Mouse (Mus musculus): ENCODE measurements around the gene Resf1.

DNA sequence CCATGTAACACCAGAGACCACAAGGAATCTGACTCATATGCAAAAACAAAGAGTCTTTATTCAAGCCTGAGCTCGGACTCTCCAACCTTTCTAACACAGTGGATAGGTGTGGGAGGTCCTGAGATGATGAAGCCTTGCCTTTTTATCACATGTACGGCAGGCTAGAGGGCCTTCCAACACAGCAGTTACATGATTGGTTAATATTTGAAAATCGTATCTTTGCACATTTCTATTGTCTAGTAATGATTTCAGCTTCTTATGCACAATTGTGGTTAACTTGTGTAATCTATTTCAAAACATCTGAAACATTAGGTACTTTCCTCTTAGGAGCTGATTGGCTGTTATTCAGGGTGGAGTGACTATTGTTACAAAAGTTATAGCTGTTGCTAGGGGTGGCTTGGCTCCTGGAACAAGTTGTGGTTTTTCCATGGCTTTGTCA, 48.4 kb upstream of the Resf1 start:
- TF ChIP-seq GATA1 (IDR thresholded peaks at IDR 0.05; ENCODE audit: borderline replicate concordance, low read length) = no peak
- no peak for TF ChIP-seq FLI1 (IDR thresholded peaks at IDR 0.05; ENCODE audit: low read length)
